Mouse (Mus musculus): ENCODE data around the gene Olfr1024.

GRCm38 (mm10) chr2:85913197-85913596 is 8.3 kb upstream of the Olfr1024 start:
- TF ChIP-seq EP300 (IDR thresholded peaks at IDR 0.05; ENCODE audit: low read depth) = no peak
- no peak for TF ChIP-seq CTCF (IDR thresholded peaks at IDR 0.05; ENCODE audit: low read depth)
